Mouse (Mus musculus): ENCODE results near the gene Smchd1.
"Not testable (repeated sequence)": the region's sequence is repeated elsewhere in the genome, so short reads cannot be mapped to it uniquely, and the experiment has no call there.

Gene Smchd1

GRCm38 (mm10) chr17:71444126-71444525 lies 31.0 kb downstream of the Smchd1 start:
- DNase-seq: no peak

- DNase-seq: peak; percentile 63
These were observed 31.9 kb downstream of the Smchd1 start for GRCm38 (mm10) chr17:71443273-71443672.

- not testable (repeated sequence) for DNase-seq
These were observed 52.6 kb downstream of the Smchd1 start for GRCm38 (mm10) chr17:71422502-71422901.

GRCm38 (mm10) chr17:71419448-71419847 lies 55.7 kb downstream of the Smchd1 start:
- not testable (repeated sequence) for DNase-seq

GRCm38 (mm10) chr17:71417008-71417407 lies 58.1 kb downstream of the Smchd1 start:
- DNase-seq: no peak

- no peak for DNase-seq
These were observed 87.7 kb downstream of the Smchd1 start for GRCm38 (mm10) chr17:71387401-71387800.

- no peak for DNase-seq
These were observed 94.8 kb downstream of the Smchd1 start for GRCm38 (mm10) chr17:71380346-71380745.

- no peak for DNase-seq
These were observed 97.2 kb downstream of the Smchd1 start for GRCm38 (mm10) chr17:71377901-71378300.

- no peak for DNase-seq
These were observed 119.6 kb downstream of the Smchd1 start for GRCm38 (mm10) chr17:71355526-71355925.

- no peak for DNase-seq
These were observed 120.9 kb downstream of the Smchd1 start for GRCm38 (mm10) chr17:71354205-71354604.

- DNase-seq: no peak
These were observed 127.0 kb downstream of the Smchd1 start for GRCm38 (mm10) chr17:71348188-71348587.

- no peak for DNase-seq
These were observed 133.1 kb downstream of the Smchd1 start for GRCm38 (mm10) chr17:71342006-71342405.

- no peak for DNase-seq
These were observed 136.5 kb downstream of the Smchd1 start for GRCm38 (mm10) chr17:71338627-71339026.

- DNase-seq: no peak
These were observed 137.6 kb downstream of the Smchd1 start for GRCm38 (mm10) chr17:71337546-71337945.

- no peak for DNase-seq
These were observed 138.7 kb downstream of the Smchd1 start for GRCm38 (mm10) chr17:71336421-71336820.

GRCm38 (mm10) chr17:71332298-71332697 lies 142.8 kb downstream of the Smchd1 start:
- no peak for DNase-seq

GRCm38 (mm10) chr17:71320731-71321130 lies 154.4 kb downstream of the Smchd1 start:
- DNase-seq: not testable (repeated sequence)

- no peak for DNase-seq
These were observed 155.8 kb downstream of the Smchd1 start for GRCm38 (mm10) chr17:71319361-71319760.

- no peak for DNase-seq
These were observed 157.6 kb downstream of the Smchd1 start for GRCm38 (mm10) chr17:71317571-71317970.

- DNase-seq: no peak
These were observed 160.8 kb downstream of the Smchd1 start for GRCm38 (mm10) chr17:71314315-71314714.

GRCm38 (mm10) chr17:71311340-71312171 lies 163.6 kb downstream of the Smchd1 start, which contains the start of gene Emilin2:
TSS of gene Emilin2 (minus strand) at chr17:71311978.
- DNase-seq: peak; percentile 38

- no peak for DNase-seq
These were observed 164.4 kb downstream of the Smchd1 start for GRCm38 (mm10) chr17:71310486-71311339.

GRCm38 (mm10) chr17:71309711-71310485 lies 165.2 kb downstream of the Smchd1 start:
- no peak for DNase-seq
